Mouse (Mus musculus): ENCODE measurements around the gene Hmga1b. TPM values are rescaled to one million over a fixed set of nuclear protein-coding genes. Genes with fewer than 3 reads are reported as not detected.
"Not testable (repeated sequence)": the region's sequence is repeated elsewhere in the genome, so short reads cannot be mapped to it uniquely, and the experiment has no call there.

The Hmga1b gene
- total RNA-seq (2022) = 10 to 100 TPM; 19.8 to 57.1 (median 32.9) TPM

DNA sequence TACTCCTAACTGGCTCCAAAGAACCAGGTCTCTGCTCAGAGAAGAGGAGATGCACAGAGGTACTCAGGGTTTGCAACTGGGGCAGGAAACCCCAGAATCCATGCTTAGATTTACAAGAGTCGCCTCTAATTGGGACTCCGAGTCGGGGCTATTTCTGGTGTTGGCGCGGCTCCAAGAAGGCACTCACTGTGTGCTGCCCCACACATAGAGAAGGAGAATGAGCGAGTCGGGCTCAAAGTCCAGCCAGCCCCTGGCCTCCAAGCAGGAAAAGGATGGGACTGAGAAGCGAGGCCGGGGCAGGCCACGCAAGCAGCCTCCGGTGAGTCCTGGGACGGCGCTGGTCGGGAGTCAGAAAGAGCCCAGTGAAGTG lies at the start of gene Hmga1b:
Hmga1b (plus strand) TSS at position 123 of the 370 bp plus-strand sequence.
- DNase-seq (ENCODE audit: low spot score) = not testable (repeated sequence)

DNA sequence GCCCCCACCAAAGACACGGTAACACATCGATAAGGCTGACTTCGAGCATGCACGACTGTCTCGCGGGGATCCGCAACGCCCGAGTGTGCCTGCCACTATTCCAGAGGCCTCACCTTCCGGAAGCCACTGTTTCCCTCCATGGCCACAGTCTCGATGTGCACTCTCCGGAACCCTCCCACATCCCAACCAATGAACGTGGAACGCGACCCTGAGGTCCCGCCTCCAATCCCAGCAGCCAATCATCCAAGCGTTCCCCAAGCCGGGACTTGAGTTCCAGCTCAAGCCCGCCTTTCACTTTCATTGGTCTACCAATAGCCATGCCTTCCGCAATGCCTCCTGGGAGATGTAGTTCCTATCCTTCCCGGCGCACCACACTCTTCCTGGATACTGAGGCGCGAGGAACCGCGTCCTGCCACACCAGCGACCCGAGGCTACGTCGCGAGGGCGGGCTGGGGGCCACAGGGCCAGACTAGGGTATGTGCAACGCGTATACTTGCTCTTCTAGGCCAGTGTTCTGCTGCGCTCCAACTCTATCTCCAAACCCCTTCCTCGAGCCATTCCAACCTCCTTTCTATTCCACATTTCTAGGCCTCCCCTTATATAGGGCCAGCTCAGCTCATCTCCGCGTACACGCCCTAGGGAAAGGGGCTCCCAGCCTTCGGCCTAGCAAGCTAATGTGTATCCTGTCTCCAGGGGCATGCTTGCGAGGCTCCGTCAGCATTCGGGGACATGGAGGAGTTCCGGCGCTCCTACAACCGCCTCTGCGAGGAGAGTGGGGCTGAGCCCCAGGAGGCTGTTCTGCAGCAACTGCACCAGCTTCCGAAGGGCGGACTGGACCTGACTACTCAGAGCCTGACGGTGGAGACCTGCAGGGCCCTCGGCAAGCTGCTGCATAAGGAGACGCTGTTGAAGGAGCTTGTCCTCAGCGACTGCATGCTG lies 48.7 kb upstream of the Hmga1b start, which contains the start of the genes Cenpx and Lrrc45:
Cenpx (minus strand) TSS at position 159 of the 939 bp plus-strand sequence.
Lrrc45 (plus strand) TSS at position 346 of the 939 bp plus-strand sequence.
- peak; percentile 98 for DNase-seq (ENCODE audit: low spot score)

DNA sequence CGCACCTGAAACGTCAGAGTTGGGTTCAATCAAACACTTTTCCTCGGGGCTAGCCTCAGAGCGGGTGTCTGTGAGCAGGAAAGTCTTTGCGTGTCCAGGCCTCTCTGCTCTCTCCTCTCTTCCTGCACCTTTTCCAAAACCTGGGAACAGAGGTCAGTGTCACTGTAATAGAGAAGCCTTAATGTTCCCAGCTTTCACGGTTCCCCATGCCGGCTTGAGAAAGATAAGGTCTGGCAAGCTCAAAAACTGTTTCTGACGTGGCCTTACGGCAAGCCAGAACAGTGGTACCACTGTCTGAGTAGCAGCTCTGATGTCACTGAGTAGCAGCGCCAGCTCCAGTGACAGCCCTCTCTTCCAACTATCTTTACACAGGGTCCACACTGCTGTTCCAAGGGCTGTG lies 48.0 kb upstream of the Hmga1b start:
- DNase-seq (ENCODE audit: low spot score) = no peak

DNA sequence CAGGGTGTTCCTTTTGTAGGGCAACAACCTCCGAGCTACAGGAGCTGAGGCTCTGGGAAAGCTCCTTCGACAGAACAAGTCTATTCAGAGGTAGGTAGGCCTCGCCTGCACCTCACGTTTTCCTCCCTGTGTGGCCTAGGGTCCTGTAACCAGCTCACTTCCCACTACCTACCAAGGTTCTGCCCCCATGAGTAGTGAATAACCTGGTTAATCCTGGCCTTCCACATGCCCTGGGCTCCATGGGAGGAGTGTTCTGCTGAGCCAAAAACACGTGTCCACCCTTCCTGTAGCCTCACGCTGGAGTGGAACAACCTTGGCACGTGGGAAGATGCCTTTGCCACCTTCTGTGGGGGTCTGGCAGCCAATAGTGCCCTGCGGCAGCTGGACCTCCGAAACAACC lies 47.5 kb upstream of the Hmga1b start:
- no peak for DNase-seq (ENCODE audit: low spot score)

DNA sequence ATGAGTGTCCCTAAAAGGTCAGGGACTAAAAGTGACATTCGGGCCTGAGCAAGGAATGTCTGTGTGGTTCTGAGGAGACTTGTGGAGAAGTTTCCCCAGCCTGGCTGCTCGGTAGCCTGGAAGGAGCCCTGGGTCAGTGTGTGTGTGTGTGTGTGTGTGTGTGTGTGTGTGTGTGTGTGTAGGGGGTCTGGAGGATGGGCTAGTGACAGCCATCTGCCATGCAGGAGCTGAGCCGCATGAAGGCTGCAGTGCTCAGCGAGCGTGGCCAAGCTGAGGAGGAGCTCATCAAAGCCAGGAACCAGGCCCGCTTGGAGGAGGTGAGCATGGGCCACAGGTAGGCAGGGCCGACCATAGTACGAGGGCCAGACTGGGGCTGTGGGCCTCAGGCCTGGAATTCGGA lies 43.4 kb upstream of the Hmga1b start:
- no peak for DNase-seq (ENCODE audit: low spot score)

DNA sequence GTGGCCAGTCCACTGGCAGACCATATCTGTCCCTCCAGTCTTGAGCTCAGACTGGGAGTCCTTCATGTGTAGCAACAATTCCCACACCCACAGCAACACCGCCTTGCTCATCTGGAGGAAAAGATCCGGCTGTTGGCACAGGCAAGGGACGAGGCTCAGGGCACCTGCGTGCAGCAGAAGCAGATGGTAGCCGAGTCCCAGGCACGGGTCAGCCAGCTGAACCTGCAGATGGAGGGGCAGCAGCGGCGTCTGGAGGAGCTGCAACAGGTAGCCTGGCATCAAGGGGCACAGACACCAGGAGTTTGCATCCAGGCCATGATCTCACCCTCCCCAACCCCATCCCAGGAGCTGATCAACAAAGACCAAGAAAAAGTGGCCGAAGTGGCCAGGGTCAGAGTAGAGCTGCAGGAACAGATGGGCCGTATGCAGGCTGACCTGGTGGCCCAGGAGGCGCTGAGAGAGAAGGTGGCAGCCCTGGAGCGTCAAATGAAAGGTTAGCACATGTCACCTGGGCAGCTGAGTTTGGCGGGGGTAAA lies 42.7 kb upstream of the Hmga1b start:
- DNase-seq (ENCODE audit: low spot score) = no peak

DNA sequence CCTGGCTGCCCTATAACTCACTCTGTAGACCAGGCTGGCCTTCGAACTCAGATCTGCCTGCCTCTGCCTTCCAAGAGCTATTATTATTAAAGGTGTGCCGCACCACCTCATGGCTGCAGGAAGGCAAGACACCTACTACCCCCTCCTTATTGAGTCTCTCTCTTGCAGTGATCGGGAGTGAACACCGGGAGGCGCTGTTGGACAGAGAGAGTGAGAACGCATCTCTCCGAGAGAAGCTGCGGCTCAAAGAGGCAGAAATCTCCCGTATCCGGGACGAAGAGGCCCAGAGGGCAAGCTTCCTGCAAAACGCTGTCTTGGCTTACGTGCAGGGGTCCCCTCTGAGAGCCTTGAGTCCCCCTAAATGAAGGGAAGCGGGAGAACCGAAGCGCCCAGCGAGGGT lies 42.1 kb upstream of the Hmga1b start:
- DNase-seq (ENCODE audit: low spot score) = peak; percentile 87

DNA sequence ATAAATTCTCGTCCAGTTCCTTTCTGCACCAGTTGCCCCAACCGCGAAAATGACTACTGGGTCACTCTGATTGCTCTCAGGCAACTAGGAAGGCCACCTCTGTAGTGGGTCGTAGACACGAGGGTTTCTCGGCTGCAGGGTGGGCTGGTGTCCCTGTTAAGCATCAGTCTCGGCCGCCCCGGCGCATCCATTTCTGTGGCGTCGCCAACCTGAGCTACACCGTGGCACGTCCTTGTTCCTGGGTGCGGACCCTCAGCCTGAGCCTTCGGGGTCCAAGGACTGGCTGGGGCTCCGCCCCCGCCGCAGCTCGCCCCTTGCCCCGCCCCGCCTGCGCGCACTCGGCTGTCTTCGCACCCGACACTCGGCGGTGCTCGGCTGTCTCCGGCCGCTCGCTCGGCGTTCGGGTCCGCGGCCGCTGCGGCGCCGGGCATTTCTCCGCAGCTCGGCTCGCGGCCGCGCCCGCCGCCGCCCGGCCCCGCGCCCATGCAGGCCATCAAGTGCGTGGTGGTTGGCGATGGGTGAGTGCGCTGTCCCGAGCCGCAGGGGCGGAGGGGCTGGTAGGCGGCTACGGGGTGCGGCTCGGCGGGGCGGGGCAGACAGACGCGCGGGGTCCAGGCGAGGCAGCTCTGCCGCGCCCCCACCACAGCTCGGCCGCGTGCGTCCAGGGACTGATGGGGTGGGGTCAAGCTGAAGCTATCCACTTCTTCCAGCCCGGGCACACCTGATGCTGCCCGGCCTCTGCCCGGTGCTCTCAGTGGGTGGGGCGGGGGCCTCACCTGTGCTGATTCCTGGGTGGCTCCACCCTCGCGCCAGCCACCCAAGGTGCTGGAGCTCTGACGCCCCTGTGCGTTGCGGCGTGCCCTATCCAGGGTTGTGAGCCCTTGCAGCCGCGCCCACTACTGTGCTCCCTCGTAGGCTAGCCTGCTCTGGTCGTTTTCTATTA lies 41.2 kb upstream of the Hmga1b start, which contains the start of gene Rac3:
Rac3 (plus strand) TSS at position 347 of the 943 bp plus-strand sequence.
- no peak for DNase-seq (ENCODE audit: low spot score)

DNA sequence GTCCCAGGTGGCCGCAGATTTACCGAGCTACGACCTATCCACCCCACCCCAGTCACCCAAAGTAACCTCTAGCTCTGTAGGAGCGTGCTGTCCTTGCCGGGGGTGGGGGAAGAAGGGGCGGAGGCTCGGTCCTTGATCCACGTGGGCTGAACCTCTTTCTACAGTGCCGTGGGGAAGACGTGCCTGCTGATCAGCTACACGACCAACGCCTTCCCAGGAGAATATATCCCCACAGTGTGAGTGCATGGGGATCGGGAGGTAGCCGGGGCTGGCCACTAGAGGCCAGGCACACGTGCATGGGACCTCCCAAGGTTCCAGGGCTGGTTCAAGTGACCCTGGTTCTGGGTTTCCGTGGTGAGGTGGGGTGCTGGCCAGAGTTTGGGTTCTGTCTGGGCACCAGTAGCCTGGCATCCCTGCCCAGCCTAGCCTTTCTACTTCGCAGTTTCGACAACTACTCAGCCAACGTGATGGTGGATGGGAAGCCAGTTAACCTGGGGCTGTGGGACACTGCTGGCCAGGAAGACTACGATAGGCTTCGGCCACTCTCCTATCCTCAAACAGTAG lies 40.4 kb upstream of the Hmga1b start:
- DNase-seq (ENCODE audit: low spot score) = no peak

DNA sequence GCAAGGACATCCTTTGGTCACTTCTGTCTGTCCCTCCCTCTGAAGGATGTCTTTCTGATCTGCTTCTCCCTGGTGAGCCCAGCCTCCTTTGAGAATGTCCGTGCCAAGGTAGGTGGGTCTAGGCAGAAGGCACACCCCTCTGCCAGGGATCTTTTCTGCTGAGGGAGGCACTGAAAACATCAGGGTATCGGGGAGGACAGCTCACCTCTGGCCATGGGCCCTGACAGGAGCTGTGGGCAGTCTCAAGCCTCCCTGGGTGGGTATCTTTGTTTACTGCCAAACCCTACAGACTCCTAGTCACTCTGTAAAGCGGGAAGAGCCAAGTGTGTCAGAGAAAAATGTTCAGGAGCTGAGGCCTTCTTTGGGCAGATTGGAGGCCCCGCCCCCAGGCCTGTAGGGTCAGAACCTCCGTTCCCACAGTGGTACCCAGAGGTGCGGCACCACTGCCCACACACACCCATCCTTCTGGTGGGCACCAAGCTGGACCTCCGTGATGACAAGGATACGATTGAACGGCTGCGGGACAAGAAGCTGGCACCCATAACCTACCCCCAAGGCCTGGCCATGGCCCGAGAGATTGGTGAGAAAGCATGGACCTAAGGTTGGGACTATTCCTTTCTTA lies 39.7 kb upstream of the Hmga1b start:
- DNase-seq (ENCODE audit: low spot score) = no peak

DNA sequence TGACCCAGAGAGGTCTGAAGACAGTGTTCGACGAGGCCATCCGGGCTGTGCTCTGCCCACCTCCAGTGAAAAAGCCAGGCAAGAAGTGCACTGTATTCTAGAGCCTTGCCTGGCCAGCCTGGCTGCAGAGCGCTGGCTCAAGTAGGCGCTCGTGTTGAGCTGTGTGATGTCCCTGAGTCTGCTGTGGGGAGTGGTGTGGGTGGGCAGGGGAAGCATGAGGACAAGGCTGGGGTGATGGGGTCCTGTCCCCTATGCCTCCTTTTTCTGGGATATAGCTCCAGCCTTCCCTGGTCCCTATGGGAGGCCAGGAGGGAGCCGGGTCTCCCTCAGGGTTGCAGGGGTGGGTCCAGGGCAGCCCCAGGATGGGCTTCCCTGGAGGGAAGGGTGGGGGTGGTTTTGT lies 39.1 kb upstream of the Hmga1b start:
- DNase-seq (ENCODE audit: low spot score) = no peak

DNA sequence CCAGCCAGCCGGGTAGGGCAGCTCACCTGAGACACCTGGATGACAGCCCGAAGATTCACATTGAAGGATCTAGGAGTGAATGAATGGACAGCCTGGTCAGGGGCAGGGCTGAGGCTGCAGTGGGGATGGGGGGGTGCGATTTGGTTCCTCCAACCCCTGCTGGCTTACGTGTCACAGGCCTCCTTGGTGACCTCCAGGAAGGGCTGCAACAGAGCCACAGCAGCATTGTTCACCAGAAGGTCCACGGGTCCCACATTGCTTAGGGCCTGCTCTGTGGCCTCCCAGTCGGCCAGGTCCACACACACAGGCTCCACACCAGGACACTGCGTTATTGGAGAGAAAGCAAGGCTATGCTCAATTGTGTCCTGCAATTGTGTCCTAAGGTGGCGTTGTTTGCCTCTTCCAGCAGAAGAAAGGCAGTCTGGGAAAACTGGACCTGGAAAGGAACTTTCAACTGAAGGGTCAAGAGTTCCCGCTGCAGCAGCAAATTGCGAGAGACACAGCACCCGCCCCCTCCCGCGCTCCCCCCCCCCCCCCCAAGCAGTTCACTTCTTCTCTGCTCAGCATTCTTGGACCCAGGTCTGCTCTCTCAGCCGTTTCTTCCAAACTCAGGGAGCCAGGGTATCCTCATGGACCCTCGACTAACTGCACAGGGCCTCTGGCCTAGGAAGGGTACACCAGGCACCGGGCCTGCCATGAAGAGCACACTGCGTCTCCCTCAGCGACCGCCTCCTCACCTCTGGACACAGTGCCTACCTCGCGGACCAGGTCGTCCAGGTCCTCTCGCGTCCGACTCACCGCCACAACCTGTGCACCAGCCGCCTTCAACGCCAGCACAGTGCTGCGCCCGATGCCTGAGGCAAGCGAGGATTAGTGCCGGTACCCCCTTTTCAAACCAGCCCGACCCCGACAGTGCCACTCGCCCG lies 36.1 kb upstream of the Hmga1b start:
- no peak for DNase-seq (ENCODE audit: low spot score)

DNA sequence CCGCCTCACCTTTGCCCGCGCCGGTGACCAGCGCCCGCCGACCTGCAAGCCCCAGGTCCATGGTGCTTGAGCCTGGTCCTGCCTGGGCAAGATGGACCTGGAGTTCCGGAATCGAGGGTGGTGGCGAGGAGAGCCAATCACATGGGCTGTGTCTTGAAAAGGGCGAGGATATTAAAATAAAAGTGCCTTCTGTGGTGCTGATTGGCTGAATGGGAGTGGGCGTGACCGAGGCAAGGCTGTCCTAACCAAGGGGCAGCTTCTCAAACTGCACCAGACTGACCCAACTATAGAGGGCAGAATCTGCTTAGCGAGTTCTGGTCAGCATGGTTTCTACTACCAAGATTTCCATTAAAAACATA lies 35.4 kb upstream of the Hmga1b start, which contains the start of gene Dcxr:
Dcxr (minus strand) TSS at position 113 of the 359 bp plus-strand sequence.
- peak; percentile 93 for DNase-seq (ENCODE audit: low spot score)

DNA sequence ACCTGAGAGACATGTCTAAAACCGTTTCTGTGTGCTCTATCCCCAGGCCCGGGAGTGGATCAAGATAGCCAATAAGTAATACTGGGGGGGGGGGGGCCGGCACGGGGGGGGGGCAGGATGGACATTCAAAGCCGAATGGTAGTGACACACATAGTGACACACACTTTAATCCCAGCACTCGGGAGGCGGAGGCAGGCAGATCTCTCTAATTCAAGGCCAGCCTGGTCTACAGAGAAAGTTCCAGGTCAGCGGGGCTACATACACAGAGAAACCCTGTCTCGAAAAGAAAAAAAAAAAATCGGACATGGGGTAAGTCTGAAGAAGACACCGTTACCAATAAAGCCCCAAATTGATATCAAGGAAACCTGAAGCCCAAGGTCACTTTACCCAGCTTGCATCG lies 35.0 kb upstream of the Hmga1b start:
- no peak for DNase-seq (ENCODE audit: low spot score)

DNA sequence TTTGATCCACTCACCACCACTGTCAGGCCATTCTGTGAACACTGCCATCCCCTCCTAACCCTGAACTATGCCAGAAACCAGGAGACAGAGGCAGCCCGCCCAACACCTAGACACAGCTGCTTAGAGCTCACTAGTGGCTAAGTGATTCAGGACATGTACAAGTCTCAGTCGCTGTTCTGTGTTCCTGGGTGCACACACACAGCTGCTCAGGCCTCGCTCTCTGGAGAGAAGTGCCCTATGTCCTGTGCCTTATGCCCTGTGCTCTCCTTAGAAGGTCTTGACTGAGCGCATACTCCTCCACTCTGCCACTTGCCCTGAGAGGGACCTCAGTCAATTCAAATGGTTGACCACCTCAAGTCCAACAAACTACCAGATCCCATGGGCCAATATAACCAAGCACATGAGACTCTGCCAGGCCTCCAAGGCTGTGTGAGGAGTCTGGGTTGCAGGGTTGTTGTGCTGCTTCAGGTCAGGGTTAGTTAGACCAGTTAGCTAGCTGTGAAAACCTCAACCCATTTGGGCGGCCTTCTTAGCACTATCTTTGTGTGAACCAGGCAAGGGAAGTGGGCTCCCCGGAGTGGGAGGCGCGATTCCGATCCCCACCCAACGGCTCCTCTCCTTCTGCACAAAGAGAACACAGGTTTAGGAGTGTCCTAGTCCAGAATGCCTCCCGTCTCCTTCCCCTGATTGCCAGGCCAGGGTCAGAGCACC lies 33.9 kb upstream of the Hmga1b start:
- DNase-seq (ENCODE audit: low spot score) = no peak

DNA sequence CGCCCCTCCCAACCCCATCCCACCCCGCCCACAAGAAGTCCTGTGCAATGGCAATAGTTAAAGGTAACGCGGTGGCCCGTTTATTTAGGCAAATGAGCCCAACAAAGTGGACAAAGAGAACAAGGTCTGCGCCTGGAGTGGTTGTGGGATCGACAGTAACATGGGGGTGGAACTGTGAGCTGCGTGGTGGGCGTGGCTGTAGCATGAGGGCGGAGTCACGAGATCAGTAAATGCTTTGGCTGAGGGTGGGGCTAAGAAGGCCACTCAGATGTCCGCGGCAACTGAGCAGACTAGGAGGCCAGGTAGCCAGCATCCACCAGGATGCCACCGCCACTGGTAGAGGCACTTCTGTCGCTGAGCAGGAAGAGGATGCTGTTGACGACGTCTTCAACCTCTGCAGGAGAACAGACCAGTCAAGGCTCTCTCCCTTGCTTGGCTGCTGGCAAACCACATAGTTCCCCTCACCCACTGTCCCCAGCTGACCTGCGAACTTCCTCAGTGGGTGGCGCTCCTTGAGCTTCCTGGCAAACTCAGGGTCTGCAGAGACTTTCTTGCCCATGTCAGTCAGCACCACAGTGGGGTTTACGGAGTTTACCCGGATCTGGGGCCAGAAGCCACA lies 33.1 kb upstream of the Hmga1b start:
- not testable (repeated sequence) for DNase-seq (ENCODE audit: low spot score)

DNA sequence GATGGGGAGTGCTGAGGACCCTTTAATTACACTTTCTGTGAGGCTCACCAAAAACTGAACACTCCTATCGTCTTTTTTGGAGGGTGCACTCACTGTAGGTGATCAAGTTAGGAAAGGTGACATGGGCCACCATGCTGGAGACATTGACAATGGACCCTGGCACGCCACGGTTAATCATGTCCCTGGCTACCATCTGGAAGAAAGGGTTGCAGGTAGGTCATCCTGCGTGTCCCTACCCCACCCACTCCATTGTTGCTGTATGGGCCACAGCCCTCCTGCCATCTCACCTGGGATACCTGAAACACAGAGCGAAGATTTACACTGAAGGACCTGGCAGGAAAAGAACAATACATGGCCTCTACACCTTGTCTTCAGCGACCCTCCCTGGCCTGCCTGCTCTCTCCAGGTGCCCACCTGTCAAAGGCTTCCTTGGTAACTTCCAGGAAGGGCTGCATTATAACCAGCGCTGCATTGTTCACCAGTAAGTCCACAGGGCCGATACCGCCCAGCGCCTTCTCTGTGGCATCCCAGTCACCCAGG lies 32.2 kb upstream of the Hmga1b start:
- no peak for DNase-seq (ENCODE audit: low spot score)

DNA sequence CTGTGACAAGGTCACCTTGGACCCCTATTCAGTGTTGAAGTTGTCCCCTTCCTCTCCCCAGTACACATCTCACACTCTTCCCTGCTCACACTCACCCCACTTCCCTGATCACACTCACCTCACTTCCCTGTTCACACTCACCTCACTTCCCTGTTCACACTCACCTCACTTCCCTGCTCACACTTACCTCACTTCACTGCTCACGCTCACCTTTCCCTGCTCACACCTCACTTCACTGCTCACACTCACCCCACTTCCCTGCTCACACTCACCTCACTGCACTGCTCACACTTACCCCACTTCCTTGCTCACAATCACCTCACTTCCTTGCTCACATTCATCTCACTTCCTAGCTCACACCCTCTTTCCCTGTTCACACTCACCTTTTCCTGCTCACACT lies 31.2 kb upstream of the Hmga1b start:
- DNase-seq (ENCODE audit: low spot score) = no peak

All from heart, adult 8-10 months (tissue).